Mouse (Mus musculus): ENCODE measurements around the gene Cers2.

- TF ChIP-seq CTCF (IDR thresholded peaks at IDR 0.05; ENCODE audit: borderline replicate concordance, insufficient read depth, low read length) (no peak), POLR2A (IDR thresholded peaks at IDR 0.05; ENCODE audit: low read depth, low read length) (no peak)
Measured at GRCm38 (mm10) chr3:95307100-95307499, 7.5 kb upstream of the Cers2 start, which contains the start of gene Anxa9.

Data from embryonic fibroblast, embryonic 13.5 days (primary cell).